Mouse (Mus musculus): Measurements from ENCODE around the gene Tbx20.

Gene Tbx20

GRCm38 (mm10) chr9:24774160-24774969 lies at the start of gene Tbx20:
Gene Tbx20 (minus strand): TSS chr9:24774303.
- no peak for DNase-seq (ENCODE audit: low spot score)

GRCm38 (mm10) chr9:24818511-24818910 lies 44.4 kb upstream of the Tbx20 start:
- no peak for DNase-seq (ENCODE audit: low spot score)

- DNase-seq (ENCODE audit: low spot score), result no peak
These were observed 38.4 kb upstream of the Tbx20 start for GRCm38 (mm10) chr9:24812461-24812860.

- no peak for DNase-seq (ENCODE audit: low spot score)
These were observed 18.0 kb upstream of the Tbx20 start for GRCm38 (mm10) chr9:24792110-24792509.

- DNase-seq (ENCODE audit: low spot score), result no peak
These were observed 15.3 kb upstream of the Tbx20 start for GRCm38 (mm10) chr9:24789396-24789795.

GRCm38 (mm10) chr9:24782338-24782737 lies 8.2 kb upstream of the Tbx20 start:
- no peak for DNase-seq (ENCODE audit: low spot score)

GRCm38 (mm10) chr9:24780929-24781441 lies 6.9 kb upstream of the Tbx20 start:
- no peak for DNase-seq (ENCODE audit: low spot score)

- no peak for DNase-seq (ENCODE audit: low spot score)
These were observed 6.4 kb upstream of the Tbx20 start for GRCm38 (mm10) chr9:24780391-24780928.

- DNase-seq (ENCODE audit: low spot score), result no peak
These were observed 5.9 kb upstream of the Tbx20 start for GRCm38 (mm10) chr9:24779975-24780374.

- no peak for DNase-seq (ENCODE audit: low spot score)
These were observed 4.5 kb upstream of the Tbx20 start for GRCm38 (mm10) chr9:24778571-24778970.

GRCm38 (mm10) chr9:24777961-24778360 lies 3.9 kb upstream of the Tbx20 start:
- DNase-seq (ENCODE audit: low spot score), result no peak

- no peak for DNase-seq (ENCODE audit: low spot score)
These were observed 3.2 kb upstream of the Tbx20 start for GRCm38 (mm10) chr9:24777176-24777895.

- DNase-seq (ENCODE audit: low spot score), result no peak
These were observed 2.4 kb upstream of the Tbx20 start for GRCm38 (mm10) chr9:24776487-24776886.

- DNase-seq (ENCODE audit: low spot score), result no peak
These were observed 1.5 kb upstream of the Tbx20 start for GRCm38 (mm10) chr9:24775567-24775966.

- DNase-seq (ENCODE audit: low spot score), result no peak
These were observed 898 bp upstream of the Tbx20 start for GRCm38 (mm10) chr9:24775001-24775400.

- DNase-seq (ENCODE audit: low spot score), result no peak
These were observed 434 bp downstream of the Tbx20 start for GRCm38 (mm10) chr9:24773669-24774068.

GRCm38 (mm10) chr9:24773171-24773570 lies 932 bp downstream of the Tbx20 start:
- no peak for DNase-seq (ENCODE audit: low spot score)

GRCm38 (mm10) chr9:24772431-24773120 lies 1.5 kb downstream of the Tbx20 start:
- DNase-seq (ENCODE audit: low spot score), result no peak

- no peak for DNase-seq (ENCODE audit: low spot score)
These were observed 2.4 kb downstream of the Tbx20 start for GRCm38 (mm10) chr9:24771713-24772112.

- DNase-seq (ENCODE audit: low spot score), result no peak
These were observed 3.1 kb downstream of the Tbx20 start for GRCm38 (mm10) chr9:24770941-24771405.

- no peak for DNase-seq (ENCODE audit: low spot score)
These were observed 3.8 kb downstream of the Tbx20 start for GRCm38 (mm10) chr9:24770149-24770940.

Measured in adipocyte (in vitro differentiated cells).